In genomic region chr8:126525575-126525974, GRCm38 (mm10) we compare ENCODE assay signal across 14 mouse cellular contexts. TPM values are rescaled to one million over a fixed set of nuclear protein-coding genes. Genes with fewer than 3 reads are reported as not detected.
DNase-seq lines count a peak whose midpoint lies in the region; ATAC-seq and TF ChIP-seq lines count a peak whose summit lies in the region.
"Had no signal": no experiment of that assay in that cellular context is flagged by ENCODE, and none has a peak within 500 bp of the region (broad histone marks: within the 10 kb centered on the region; RNA-seq: fewer than 3 reads in every experiment).

No protein-coding gene starts in this region.

- no peaks in the 10 kb centered on the region for H3K9me3 ChIP-seq in lung, embryonic 14.5 days (ENCODE audit: low read depth, low read length)
- H3K9me3 ChIP-seq in embryonic facial prominence, embryonic 15.5 days (replicated peaks) = no peaks in the 10 kb centered on the region
- H3K9me3 ChIP-seq: limb, embryonic 13.5 days; neural tube, embryonic 15.5 days had no signal

- TF ChIP-seq CTCF in lung, embryonic 14.5 days (IDR thresholded peaks at IDR 0.05; ENCODE audit: low read depth) = no peak
- TF ChIP-seq CTCF in lung, adult 2 months (IDR thresholded peaks at IDR 0.05; ENCODE audit: insufficient read depth, low read length) = no peak

- no peak overlapping the region for H3K4me2 ChIP-seq in lung, embryonic 14.5 days
- H3K4me2 ChIP-seq in embryonic facial prominence, embryonic 15.5 days (replicated peaks) = no peak overlapping the region
- H3K4me2 ChIP-seq: neural tube, embryonic 15.5 days had no signal

- H3K36me3 ChIP-seq in lung, embryonic 14.5 days (ENCODE audit: insufficient read depth) = no peaks in the 10 kb centered on the region
- no peaks in the 10 kb centered on the region for H3K36me3 ChIP-seq in embryonic facial prominence, embryonic 15.5 days
- H3K36me3 ChIP-seq: limb, embryonic 13.5 days; neural tube, embryonic 15.5 days had no signal

- DNase-seq in gastrocnemius, postnatal 25 days = peak; percentile 51
- no peak for DNase-seq in gastrocnemius, adult 18-20 months (ENCODE audit: low spot score)
- peak; percentile 72 for DNase-seq in lung, embryonic 14.5 days
- no peak for DNase-seq in lung, adult 2 months
- peak; percentile 57 for DNase-seq in lung, postnatal 36 days
- DNase-seq in neural tube, embryonic 10.5 days (ENCODE audit: extremely low spot score, low spot score) = no peak
- DNase-seq in kidney, postnatal 36 days = no peak
- DNase-seq: cerebellum, adult 11 months; gastrocnemius, postnatal 10 days; layer of hippocampus, adult 9-11 months; right cerebral cortex, postnatal 4 days had no signal

- no peaks in the 10 kb centered on the region for H3K27me3 ChIP-seq in lung, embryonic 14.5 days (ENCODE audit: insufficient read depth, low read length)
- no peaks in the 10 kb centered on the region for H3K27me3 ChIP-seq in embryonic facial prominence, embryonic 15.5 days
- H3K27me3 ChIP-seq: limb, embryonic 13.5 days; neural tube, embryonic 15.5 days had no signal

- 61% methylated on average over 1 of the region's 1 CpGs for WGBS in lung, embryonic 14.5 days
- WGBS in lung, adult 2 months = 75% methylated on average over 1 of the region's 1 CpGs
- WGBS in embryonic facial prominence, embryonic 15.5 days = 74% methylated on average over 1 of the region's 1 CpGs

- no peak for TF ChIP-seq POLR2A in lung, adult 2 months (IDR thresholded peaks at IDR 0.05; ENCODE audit: borderline replicate concordance, extremely low read depth, low read depth, low read length)

- H3K4me3 ChIP-seq in lung, embryonic 14.5 days (ENCODE audit: low read depth, low read length) = no peak overlapping the region
- H3K4me3 ChIP-seq in lung, adult 2 months (replicated peaks; ENCODE audit: extremely low read depth, low read depth, low read length) = no peak overlapping the region
- no peak overlapping the region for H3K4me3 ChIP-seq in embryonic facial prominence, embryonic 15.5 days (replicated peaks)
- H3K4me3 ChIP-seq: limb, embryonic 13.5 days; neural tube, embryonic 15.5 days had no signal

- 0 out of 2 replicates have a peak, but pooled peaks have one; percentile 7 for ATAC-seq in lung, embryonic 14.5 days (ENCODE audit: insufficient read depth)
- no peak for ATAC-seq in embryonic facial prominence, embryonic 15.5 days (ENCODE audit: insufficient number of reproducible peaks, low FRiP score, low TSS enrichment, low read depth)

- peaks cover 35% of the 10 kb centered on the region for H3K4me1 ChIP-seq in lung, embryonic 14.5 days (ENCODE audit: insufficient read depth)
- H3K4me1 ChIP-seq in lung, adult 2 months (ENCODE audit: control insufficient read depth, insufficient read depth, low read length) = peaks cover 37% of the 10 kb centered on the region
- H3K4me1 ChIP-seq in embryonic facial prominence, embryonic 15.5 days = peaks cover 51% of the 10 kb centered on the region

- H3K9ac ChIP-seq in lung, embryonic 14.5 days = no peak overlapping the region
- H3K9ac ChIP-seq in embryonic facial prominence, embryonic 15.5 days = no peak overlapping the region
- H3K9ac ChIP-seq: limb, embryonic 13.5 days; neural tube, embryonic 15.5 days had no signal

- peak overlapping the region; percentile 85 for H3K27ac ChIP-seq in lung, embryonic 14.5 days (ENCODE audit: low read depth)
- H3K27ac ChIP-seq in embryonic facial prominence, embryonic 15.5 days (replicated peaks) = peak overlapping the region; percentile 95; the same call in 1 of the 2 replicates

RNA-seq across cellular contexts. Expression of gene Tarbp1, which starts 50.7 kb away (rescaled TPM):
- 1 to 10 TPM; 4.7 to 5.5 TPM for total RNA-seq in gastrocnemius, postnatal 25 days (2021)
- total RNA-seq in gastrocnemius, adult 18-20 months (2021) = 1 to 10 TPM; 4.3 to 5.5 TPM
- 5.0 TPM in 2 replicates for polyA plus RNA-seq in lung, embryonic 14.5 days (2014; fragmentation: Nextera tagmentation; extraction: Ambion mirVana)
- 4.4 TPM in 2 replicates for polyA plus RNA-seq in lung, adult 2 months (2012; rRNA removed)
- 2.4 and 3.0 TPM in 2 replicates for polyA plus RNA-seq in embryonic facial prominence, embryonic 15.5 days (2015; fragmentation: Nextera tagmentation; extraction: Ambion mirVana)

Comparison
In these comparisons a context has a peak if more than half of its experiments do, and no peak if none do; other contexts are left out.
1. DNase-seq: peak in gastrocnemius, postnatal 25 days (single experiment), lung, embryonic 14.5 days (single experiment) and lung, postnatal 36 days (single experiment); none in gastrocnemius, adult 18-20 months (single experiment), lung, adult 2 months (single experiment), neural tube, embryonic 10.5 days (single experiment) and kidney, postnatal 36 days (0 of 2).